Mouse (Mus musculus) activated CD4-positive, CD25-positive, alpha-beta regulatory T cell, adult 4 months (primary cell): Measurements from ENCODE around the gene Cul7. TPM values are rescaled to one million over a fixed set of nuclear protein-coding genes. Genes with fewer than 3 reads are reported as not detected.
A peak's percentile ranks its signal among the peaks of the same experiment; 100 is the strongest.

Source experiments
- ATAC-seq: one replicate; pipeline ENCODE4 v1.8.0; 2017
- polyA plus RNA-seq, 2 experiments: library from polyadenylated mRNA; unstranded; fragments of 100-300 nt; shearing (Covaris generic); gene quantifications; one replicate each; pipeline ENCODE4 v1.2.1; 2017

Gene Cul7
- polyA plus RNA-seq = 1 to 10 TPM; 2.8 to 4.1 TPM

GRCm38 (mm10) chr17:46650232-46651031 is at the start of gene Cul7:
Gene Cul7 (plus strand): TSS chr17:46650337.
- ATAC-seq = peak; percentile 77

GRCm38 (mm10) chr17:46600569-46600968 is 49.6 kb upstream of the Cul7 start:
- no peak for ATAC-seq

- ATAC-seq = no peak
Observed at GRCm38 (mm10) chr17:46602212-46602611, 47.9 kb upstream of the Cul7 start.

GRCm38 (mm10) chr17:46603229-46603628 is 46.9 kb upstream of the Cul7 start:
- no peak for ATAC-seq

- no peak for ATAC-seq
Observed at GRCm38 (mm10) chr17:46605126-46605525, 45.0 kb upstream of the Cul7 start.

- ATAC-seq = no peak
Observed at GRCm38 (mm10) chr17:46605987-46606386, 44.1 kb upstream of the Cul7 start.

- no peak for ATAC-seq
Observed at GRCm38 (mm10) chr17:46609721-46610514, 40.2 kb upstream of the Cul7 start.

- ATAC-seq = no peak
Observed at GRCm38 (mm10) chr17:46611316-46611715, 38.8 kb upstream of the Cul7 start.

- ATAC-seq = no peak
Observed at GRCm38 (mm10) chr17:46612189-46612588, 37.9 kb upstream of the Cul7 start.

GRCm38 (mm10) chr17:46612820-46613219 is 37.3 kb upstream of the Cul7 start:
- ATAC-seq = no peak

GRCm38 (mm10) chr17:46613229-46613628 is 36.9 kb upstream of the Cul7 start:
- ATAC-seq = no peak

GRCm38 (mm10) chr17:46617799-46618198 is 32.3 kb upstream of the Cul7 start:
- ATAC-seq = no peak

GRCm38 (mm10) chr17:46618394-46618768 is 31.8 kb upstream of the Cul7 start:
- no peak for ATAC-seq

- no peak for ATAC-seq
Observed at GRCm38 (mm10) chr17:46618769-46619682, 31.1 kb upstream of the Cul7 start.

GRCm38 (mm10) chr17:46619683-46620357 is 30.3 kb upstream of the Cul7 start:
- ATAC-seq = no peak

- ATAC-seq = no peak
Observed at GRCm38 (mm10) chr17:46621324-46621723, 28.8 kb upstream of the Cul7 start.

GRCm38 (mm10) chr17:46622269-46622668 is 27.9 kb upstream of the Cul7 start:
- ATAC-seq = no peak

- no peak for ATAC-seq
Observed at GRCm38 (mm10) chr17:46623819-46624557, 26.1 kb upstream of the Cul7 start.

GRCm38 (mm10) chr17:46624598-46624997 is 25.5 kb upstream of the Cul7 start:
- no peak for ATAC-seq

GRCm38 (mm10) chr17:46627409-46627808 is 22.7 kb upstream of the Cul7 start:
- no peak for ATAC-seq

- ATAC-seq = no peak
Observed at GRCm38 (mm10) chr17:46628471-46628790, 21.7 kb upstream of the Cul7 start.
